Mouse (Mus musculus): ENCODE results near the gene March10. TPM values are rescaled to one million over a fixed set of nuclear protein-coding genes. Genes with fewer than 3 reads are reported as not detected.
A peak's percentile ranks its signal among the peaks of the same experiment; 100 is the strongest.

The March10 gene
- polyA plus RNA-seq, 1 experiment from 2014 or later: 0.38 TPM

DNA sequence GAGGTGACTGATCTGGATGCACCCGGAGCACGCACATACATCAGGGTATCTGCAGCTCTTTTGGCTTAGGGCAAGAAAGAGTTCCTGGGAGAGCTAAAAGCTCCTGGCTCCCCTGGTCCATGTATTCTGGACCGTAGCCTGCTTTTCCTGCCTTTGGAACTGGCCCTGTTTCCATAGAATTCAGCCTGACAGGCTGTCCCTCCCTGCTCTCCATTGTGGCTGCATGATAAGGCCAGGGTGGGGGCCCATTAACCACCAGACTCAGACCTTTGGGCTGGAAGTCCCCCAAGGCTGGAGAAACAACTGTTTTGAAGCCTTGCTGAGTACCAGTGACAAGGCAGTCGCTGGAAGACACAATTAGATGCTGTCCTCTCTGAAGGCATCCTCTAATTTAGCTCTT lies 13.0 kb upstream of the March10 start:
- Histone ChIP-seq H3K9me3 (ENCODE audit: control insufficient read depth, low read length) (no peaks in the 10 kb centered on the region), H3K4me3 (ENCODE audit: low read length) (no peak overlapping the region), H3K27ac (ENCODE audit: low read length) (no peak overlapping the region), H3K9ac (ENCODE audit: low read length) (no peak overlapping the region), H3K27me3 (ENCODE audit: control insufficient read depth, insufficient read depth, low read depth, low read length) (no peaks in the 10 kb centered on the region), H3K36me3 (ENCODE audit: control insufficient read depth, insufficient read depth, low read length) (no peaks in the 10 kb centered on the region), H3K4me2 (ENCODE audit: low read depth, low read length) (no peak overlapping the region), H3K4me1 (replicated peaks; ENCODE audit: control insufficient read depth, insufficient read depth, low read length) (peaks cover 23% of the 10 kb centered on the region)
- 66% methylated on average over 4 of the region's 4 CpGs for WGBS
- ATAC-seq (ENCODE audit: low read depth): no peak

- ATAC-seq (ENCODE audit: low read depth): peak; percentile 34
- H3K4me1 ChIP-seq (replicated peaks; ENCODE audit: control insufficient read depth, insufficient read depth, low read length): peaks cover 23% of the 10 kb centered on the region
These were observed 12.6 kb upstream of the March10 start for GRCm38 (mm10) chr11:105469091-105469507.

DNA sequence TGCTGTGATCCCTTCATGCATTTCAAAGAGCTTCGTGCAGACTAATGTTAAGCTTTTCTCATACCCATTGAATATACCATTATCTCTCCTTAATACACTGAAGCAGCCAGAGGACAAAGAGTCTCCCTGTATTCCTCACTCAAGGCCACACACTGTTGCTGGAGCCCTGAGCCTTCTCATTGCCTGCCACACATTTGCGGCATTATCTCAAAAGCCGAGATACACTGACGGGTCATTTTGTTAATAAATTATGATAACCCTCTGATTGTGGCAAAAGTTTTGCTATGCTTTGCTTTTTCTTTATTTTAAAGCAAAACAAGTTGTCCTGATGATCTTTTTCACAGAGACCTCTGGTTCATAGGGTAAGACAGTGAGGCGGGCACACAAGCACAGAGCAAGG lies 11.9 kb upstream of the March10 start:
- Histone ChIP-seq H3K4me3 (ENCODE audit: low read length) (no peak overlapping the region), H3K36me3 (ENCODE audit: control insufficient read depth, insufficient read depth, low read length) (no peaks in the 10 kb centered on the region), H3K9ac (ENCODE audit: low read length) (no peak overlapping the region), H3K9me3 (ENCODE audit: control insufficient read depth, low read length) (no peaks in the 10 kb centered on the region), H3K27ac (ENCODE audit: low read length) (0 out of 2 replicates have a peak overlapping the region, but pooled peaks have one; percentile 5), H3K4me2 (ENCODE audit: low read depth, low read length) (no peak overlapping the region), H3K4me1 (replicated peaks; ENCODE audit: control insufficient read depth, insufficient read depth, low read length) (peaks cover 21% of the 10 kb centered on the region), H3K27me3 (ENCODE audit: control insufficient read depth, insufficient read depth, low read depth, low read length) (no peaks in the 10 kb centered on the region)
- no peak for ATAC-seq (ENCODE audit: low read depth)
- WGBS: 61% methylated on average over 5 of the region's 5 CpGs

More at GRCm38 (mm10) chr11:105469091-105469507, 12.6 kb upstream of the March10 start:
- Histone ChIP-seq H3K36me3 (ENCODE audit: control insufficient read depth, insufficient read depth, low read length) (no peaks in the 10 kb centered on the region), H3K27me3 (ENCODE audit: control insufficient read depth, insufficient read depth, low read depth, low read length) (no peaks in the 10 kb centered on the region), H3K27ac (ENCODE audit: low read length) (peak overlapping the region; percentile 5; the same call in 1 of the 2 replicates), H3K9ac (ENCODE audit: low read length) (no peak overlapping the region), H3K4me2 (ENCODE audit: low read depth, low read length) (no peak overlapping the region), H3K4me3 (ENCODE audit: low read length) (no peak overlapping the region), H3K9me3 (ENCODE audit: control insufficient read depth, low read length) (no peaks in the 10 kb centered on the region)
- WGBS: 46% methylated on average over 8 of the region's 8 CpGs

DNA sequence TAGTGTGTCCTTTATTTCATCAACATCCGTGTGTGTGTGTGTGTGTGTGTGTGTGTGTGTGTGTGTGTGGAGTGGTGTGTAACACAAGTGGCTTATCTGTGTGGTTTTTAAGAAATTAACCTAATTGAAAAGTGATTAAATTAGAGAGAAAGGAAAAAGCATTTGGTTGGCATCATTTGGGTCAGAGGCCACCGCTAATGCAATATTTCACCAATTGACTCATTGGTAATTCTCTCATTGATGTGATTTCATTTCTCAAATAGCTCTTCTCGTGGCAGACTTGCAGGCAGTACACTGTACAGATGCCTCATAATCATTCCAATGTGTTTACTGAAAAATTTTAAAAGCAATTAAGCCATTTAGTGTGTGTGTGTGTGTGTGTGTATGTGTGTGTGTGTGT lies 11.3 kb upstream of the March10 start:
- no peak overlapping the region for H3K4me3 ChIP-seq (ENCODE audit: low read length)

GRCm38 (mm10) chr11:105467266-105467665 lies 10.7 kb upstream of the March10 start:
- 24% methylated on average over 9 of the region's 9 CpGs for WGBS
- no peak overlapping the region for H3K4me3 ChIP-seq (ENCODE audit: low read length)
- H3K27me3 ChIP-seq (ENCODE audit: control insufficient read depth, insufficient read depth, low read depth, low read length): no peaks in the 10 kb centered on the region
- H3K4me1 ChIP-seq (replicated peaks; ENCODE audit: control insufficient read depth, insufficient read depth, low read length): peaks cover 27% of the 10 kb centered on the region
- no peak overlapping the region for H3K9ac ChIP-seq (ENCODE audit: low read length)
- no peak overlapping the region for H3K4me2 ChIP-seq (ENCODE audit: low read depth, low read length)
- H3K9me3 ChIP-seq (ENCODE audit: control insufficient read depth, low read length): no peaks in the 10 kb centered on the region
- H3K36me3 ChIP-seq (ENCODE audit: control insufficient read depth, insufficient read depth, low read length): no peaks in the 10 kb centered on the region
- peak; percentile 59; the same call in 1 of the 2 replicates for ATAC-seq (ENCODE audit: low read depth)
- H3K27ac ChIP-seq (ENCODE audit: low read length): no peak overlapping the region

More for the DNA sequence above, 11.3 kb upstream of the March10 start:
- no peak for ATAC-seq (ENCODE audit: low read depth)
- H3K27ac ChIP-seq (ENCODE audit: low read length): no peak overlapping the region
- H3K27me3 ChIP-seq (ENCODE audit: control insufficient read depth, insufficient read depth, low read depth, low read length): no peaks in the 10 kb centered on the region
- no peaks in the 10 kb centered on the region for H3K36me3 ChIP-seq (ENCODE audit: control insufficient read depth, insufficient read depth, low read length)
- no peak overlapping the region for H3K4me2 ChIP-seq (ENCODE audit: low read depth, low read length)
- H3K9me3 ChIP-seq (ENCODE audit: control insufficient read depth, low read length): no peaks in the 10 kb centered on the region
- peaks cover 23% of the 10 kb centered on the region for H3K4me1 ChIP-seq (replicated peaks; ENCODE audit: control insufficient read depth, insufficient read depth, low read length)
- H3K9ac ChIP-seq (ENCODE audit: low read length): no peak overlapping the region
- WGBS: 72% methylated on average over 3 of the region's 3 CpGs

- Histone ChIP-seq H3K4me1 (replicated peaks; ENCODE audit: control insufficient read depth, insufficient read depth, low read length) (peaks cover 25% of the 10 kb centered on the region), H3K36me3 (ENCODE audit: control insufficient read depth, insufficient read depth, low read length) (no peaks in the 10 kb centered on the region), H3K9ac (ENCODE audit: low read length) (no peak overlapping the region), H3K9me3 (ENCODE audit: control insufficient read depth, low read length) (no peaks in the 10 kb centered on the region), H3K27ac (ENCODE audit: low read length) (no peak overlapping the region), H3K4me3 (ENCODE audit: low read length) (no peak overlapping the region), H3K27me3 (ENCODE audit: control insufficient read depth, insufficient read depth, low read depth, low read length) (no peaks in the 10 kb centered on the region), H3K4me2 (ENCODE audit: low read depth, low read length) (no peak overlapping the region)
- WGBS: 28% methylated on average over 4 of the region's 4 CpGs
- no peak for ATAC-seq (ENCODE audit: low read depth)
These were observed 10.2 kb upstream of the March10 start for GRCm38 (mm10) chr11:105466756-105467155.

GRCm38 (mm10) chr11:105465488-105465887 lies 9.0 kb upstream of the March10 start:
- ATAC-seq (ENCODE audit: low read depth): no peak
- no peak overlapping the region for H3K4me3 ChIP-seq (ENCODE audit: low read length)
- H3K27me3 ChIP-seq (ENCODE audit: control insufficient read depth, insufficient read depth, low read depth, low read length): no peaks in the 10 kb centered on the region
- H3K4me2 ChIP-seq (ENCODE audit: low read depth, low read length): no peak overlapping the region
- H3K9me3 ChIP-seq (ENCODE audit: control insufficient read depth, low read length): no peaks in the 10 kb centered on the region
- H3K36me3 ChIP-seq (ENCODE audit: control insufficient read depth, insufficient read depth, low read length): no peaks in the 10 kb centered on the region
- H3K27ac ChIP-seq (ENCODE audit: low read length): no peak overlapping the region
- H3K9ac ChIP-seq (ENCODE audit: low read length): no peak overlapping the region
- peaks cover 25% of the 10 kb centered on the region for H3K4me1 ChIP-seq (replicated peaks; ENCODE audit: control insufficient read depth, insufficient read depth, low read length)
- 61% methylated on average over 9 of the region's 9 CpGs for WGBS

DNA sequence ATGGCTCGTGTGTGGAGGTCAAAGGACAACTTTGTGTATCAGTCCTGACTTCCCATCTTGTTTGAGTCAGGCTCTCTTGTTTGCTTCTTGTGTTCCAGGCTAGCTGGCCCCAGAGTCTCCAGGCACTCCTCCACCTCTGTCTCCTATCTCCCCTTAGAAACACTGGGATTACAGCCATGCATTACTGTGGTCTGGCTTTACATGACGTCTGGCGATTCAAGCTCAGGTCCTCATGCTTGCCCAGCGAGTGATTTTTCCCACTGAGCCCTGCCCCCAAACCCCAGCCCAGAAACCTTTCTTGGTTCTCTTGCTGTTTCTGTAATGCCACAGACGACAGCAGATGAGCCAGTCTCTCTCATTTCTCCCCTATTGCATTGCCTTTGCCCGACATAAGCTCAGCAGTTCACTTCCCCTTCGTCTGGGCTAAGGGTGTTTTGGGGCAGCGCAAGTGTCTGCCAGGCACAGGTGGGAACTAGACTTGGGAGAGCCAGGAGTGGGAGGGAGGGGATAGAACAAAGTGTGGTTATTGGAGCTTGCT lies 8.0 kb upstream of the March10 start:
- Histone ChIP-seq H3K4me1 (replicated peaks; ENCODE audit: control insufficient read depth, insufficient read depth, low read length) (peaks cover 24% of the 10 kb centered on the region), H3K4me3 (ENCODE audit: low read length) (no peak overlapping the region), H3K36me3 (ENCODE audit: control insufficient read depth, insufficient read depth, low read length) (no peaks in the 10 kb centered on the region), H3K9me3 (ENCODE audit: control insufficient read depth, low read length) (no peaks in the 10 kb centered on the region), H3K27ac (ENCODE audit: low read length) (no peak overlapping the region), H3K27me3 (ENCODE audit: control insufficient read depth, insufficient read depth, low read depth, low read length) (no peaks in the 10 kb centered on the region), H3K9ac (ENCODE audit: low read length) (no peak overlapping the region), H3K4me2 (ENCODE audit: low read depth, low read length) (no peak overlapping the region)
- WGBS: 60% methylated on average over 8 of the region's 8 CpGs
- no peak for ATAC-seq (ENCODE audit: low read depth)

GRCm38 (mm10) chr11:105459900-105460299 lies 3.4 kb upstream of the March10 start:
- no peak overlapping the region for H3K4me2 ChIP-seq (ENCODE audit: low read depth, low read length)
- no peaks in the 10 kb centered on the region for H3K9me3 ChIP-seq (ENCODE audit: control insufficient read depth, low read length)
- 45% methylated on average over 5 of the region's 5 CpGs for WGBS
- H3K27me3 ChIP-seq (ENCODE audit: control insufficient read depth, insufficient read depth, low read depth, low read length): peaks cover 2% of the 10 kb centered on the region; the same call in 1 of the 2 replicates
- no peak overlapping the region for H3K9ac ChIP-seq (ENCODE audit: low read length)
- no peak overlapping the region for H3K27ac ChIP-seq (ENCODE audit: low read length)
- no peaks in the 10 kb centered on the region for H3K36me3 ChIP-seq (ENCODE audit: control insufficient read depth, insufficient read depth, low read length)
- peak; percentile 60; the same call in 1 of the 2 replicates for ATAC-seq (ENCODE audit: low read depth)
- H3K4me3 ChIP-seq (ENCODE audit: low read length): no peak overlapping the region
- peaks cover 14% of the 10 kb centered on the region; the same call in 1 of the 2 replicates for H3K4me1 ChIP-seq (replicated peaks; ENCODE audit: control insufficient read depth, insufficient read depth, low read length)
